Mouse (Mus musculus): ENCODE measurements around the gene Pld3. TPM values are rescaled to one million over a fixed set of nuclear protein-coding genes. Genes with fewer than 3 reads are reported as not detected.

Gene Pld3
- polyA plus RNA-seq, 1 experiment = 19.1 TPM

GRCm38 (mm10) chr7:27532480-27533050, 20.5 kb downstream of the Pld3 start:
- H3K9me3 ChIP-seq (ENCODE audit: control insufficient read depth, low read length) = no peaks in the 10 kb centered on the region
- H3K27me3 ChIP-seq (ENCODE audit: control insufficient read depth) = no peaks in the 10 kb centered on the region
- no peak overlapping the region for H3K4me3 ChIP-seq (replicated peaks)
- peaks cover 91% of the 10 kb centered on the region for H3K36me3 ChIP-seq (ENCODE audit: control insufficient read depth)
- TF ChIP-seq TAL1 (IDR thresholded peaks at IDR 0.05; ENCODE audit: low read length) (no peak), GATA1 (IDR thresholded peaks at IDR 0.05; ENCODE audit: low read length) (no peak)
- peaks cover 72% of the 10 kb centered on the region for H3K4me1 ChIP-seq (ENCODE audit: control insufficient read depth)

- Histone ChIP-seq H3K27me3 (ENCODE audit: control insufficient read depth) (no peaks in the 10 kb centered on the region), H3K4me1 (ENCODE audit: control insufficient read depth) (peaks cover 72% of the 10 kb centered on the region), H3K9me3 (ENCODE audit: control insufficient read depth, low read length) (no peaks in the 10 kb centered on the region), H3K36me3 (ENCODE audit: control insufficient read depth) (peaks cover 83% of the 10 kb centered on the region), H3K4me3 (replicated peaks) (no peak overlapping the region)
- TF ChIP-seq TAL1 (IDR thresholded peaks at IDR 0.05; ENCODE audit: low read length) = no peak
Measured at GRCm38 (mm10) chr7:27531707-27532106, 21.3 kb downstream of the Pld3 start.

DNA sequence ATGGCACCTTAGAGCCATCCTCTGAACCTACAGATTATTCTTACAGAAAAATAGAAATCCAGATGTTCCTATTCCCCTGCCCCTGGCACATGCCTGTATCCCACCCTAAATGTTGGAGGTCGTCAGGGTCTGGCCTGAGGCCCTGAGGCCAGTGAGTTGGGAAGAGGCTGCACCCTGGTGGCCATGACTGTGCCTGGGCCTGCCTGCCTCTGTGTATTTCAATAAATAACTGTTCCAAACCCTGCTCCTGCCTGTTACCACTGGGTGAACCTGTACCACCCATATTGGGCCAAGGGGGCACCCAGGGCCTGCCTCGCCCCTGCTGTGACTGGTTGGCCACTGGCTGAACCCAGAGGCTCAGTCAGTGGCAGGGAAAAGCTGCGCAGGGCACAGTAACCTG, 22.1 kb downstream of the Pld3 start:
- Histone ChIP-seq H3K9me3 (ENCODE audit: control insufficient read depth, low read length) (no peaks in the 10 kb centered on the region), H3K4me1 (ENCODE audit: control insufficient read depth) (peaks cover 72% of the 10 kb centered on the region), H3K27me3 (ENCODE audit: control insufficient read depth) (no peaks in the 10 kb centered on the region), H3K36me3 (ENCODE audit: control insufficient read depth) (peaks cover 75% of the 10 kb centered on the region), H3K4me3 (replicated peaks) (no peak overlapping the region)
- TF ChIP-seq GATA1 (IDR thresholded peaks at IDR 0.05; ENCODE audit: low read length) (no peak), TAL1 (IDR thresholded peaks at IDR 0.05; ENCODE audit: low read length) (no peak)

- no peak overlapping the region for H3K4me3 ChIP-seq (replicated peaks)
- H3K9me3 ChIP-seq (ENCODE audit: control insufficient read depth, low read length) = no peaks in the 10 kb centered on the region
- H3K36me3 ChIP-seq (ENCODE audit: control insufficient read depth) = peaks cover 56% of the 10 kb centered on the region
- H3K27me3 ChIP-seq (ENCODE audit: control insufficient read depth) = no peaks in the 10 kb centered on the region
- H3K4me1 ChIP-seq (ENCODE audit: control insufficient read depth) = peaks cover 70% of the 10 kb centered on the region
- TF ChIP-seq GATA1 (IDR thresholded peaks at IDR 0.05; ENCODE audit: low read length) = no peak
- no peak for TF ChIP-seq TAL1 (IDR thresholded peaks at IDR 0.05; ENCODE audit: low read length)
Measured at GRCm38 (mm10) chr7:27529070-27529469, 23.9 kb downstream of the Pld3 start.

- peak overlapping the region; percentile 58 for H3K4me3 ChIP-seq (replicated peaks)
- no peaks in the 10 kb centered on the region for H3K27me3 ChIP-seq (ENCODE audit: control insufficient read depth)
Measured at GRCm38 (mm10) chr7:27526039-27526827, 26.8 kb downstream of the Pld3 start.

GRCm38 (mm10) chr7:27523805-27524204, 29.2 kb downstream of the Pld3 start:
- peaks cover 12% of the 10 kb centered on the region for H3K9me3 ChIP-seq (ENCODE audit: control insufficient read depth, low read length)
- H3K27me3 ChIP-seq (ENCODE audit: control insufficient read depth) = no peaks in the 10 kb centered on the region
- peaks cover 48% of the 10 kb centered on the region for H3K4me1 ChIP-seq (ENCODE audit: control insufficient read depth)
- TF ChIP-seq GATA1 (IDR thresholded peaks at IDR 0.05; ENCODE audit: low read length) (no peak), TAL1 (IDR thresholded peaks at IDR 0.05; ENCODE audit: low read length) (no peak)
- H3K4me3 ChIP-seq (replicated peaks) = no peak overlapping the region
- peaks cover 12% of the 10 kb centered on the region for H3K36me3 ChIP-seq (ENCODE audit: control insufficient read depth)

More at GRCm38 (mm10) chr7:27526039-27526827, 26.8 kb downstream of the Pld3 start:
- peaks cover 30% of the 10 kb centered on the region for H3K36me3 ChIP-seq (ENCODE audit: control insufficient read depth)
- TF ChIP-seq GATA1 (IDR thresholded peaks at IDR 0.05; ENCODE audit: low read length) (peak; percentile 84), TAL1 (IDR thresholded peaks at IDR 0.05; ENCODE audit: low read length) (no peak)
- peaks cover 55% of the 10 kb centered on the region for H3K4me1 ChIP-seq (ENCODE audit: control insufficient read depth)
- H3K9me3 ChIP-seq (ENCODE audit: control insufficient read depth, low read length) = no peaks in the 10 kb centered on the region

DNA sequence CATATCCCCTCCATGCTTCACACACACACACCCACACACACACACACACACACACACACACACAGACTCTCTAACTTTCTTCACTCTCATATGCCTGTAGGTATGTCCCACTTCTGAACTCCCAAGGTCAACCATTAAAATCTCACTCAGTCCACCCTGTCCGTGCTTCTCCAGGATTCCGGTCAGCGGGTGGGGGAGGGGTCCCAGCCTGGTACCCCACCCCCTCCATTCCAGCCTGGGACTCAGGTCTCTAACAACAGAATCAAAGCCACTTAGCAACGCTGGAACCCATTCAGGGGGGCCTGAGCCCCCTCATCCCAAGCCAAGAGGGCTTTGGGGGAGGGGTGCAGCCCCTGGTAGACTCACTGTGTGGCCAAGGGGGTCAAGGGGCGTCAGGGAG, 30.1 kb downstream of the Pld3 start, which contains the start of gene Hipk4:
Gene Hipk4 (plus strand): TSS at position 301 of the 400 bp plus-strand sequence.
- Histone ChIP-seq H3K4me1 (ENCODE audit: control insufficient read depth) (peaks cover 47% of the 10 kb centered on the region), H3K4me3 (replicated peaks) (no peak within 1 kb of the TSS), H3K36me3 (ENCODE audit: control insufficient read depth) (peaks cover 6% of the 10 kb centered on the region), H3K27me3 (ENCODE audit: control insufficient read depth) (no peaks in the 10 kb centered on the region), H3K9me3 (ENCODE audit: control insufficient read depth, low read length) (peaks cover 12% of the 10 kb centered on the region)
- no peak for TF ChIP-seq GATA1 (IDR thresholded peaks at IDR 0.05; ENCODE audit: low read length)
- no peak for TF ChIP-seq TAL1 (IDR thresholded peaks at IDR 0.05; ENCODE audit: low read length)

DNA sequence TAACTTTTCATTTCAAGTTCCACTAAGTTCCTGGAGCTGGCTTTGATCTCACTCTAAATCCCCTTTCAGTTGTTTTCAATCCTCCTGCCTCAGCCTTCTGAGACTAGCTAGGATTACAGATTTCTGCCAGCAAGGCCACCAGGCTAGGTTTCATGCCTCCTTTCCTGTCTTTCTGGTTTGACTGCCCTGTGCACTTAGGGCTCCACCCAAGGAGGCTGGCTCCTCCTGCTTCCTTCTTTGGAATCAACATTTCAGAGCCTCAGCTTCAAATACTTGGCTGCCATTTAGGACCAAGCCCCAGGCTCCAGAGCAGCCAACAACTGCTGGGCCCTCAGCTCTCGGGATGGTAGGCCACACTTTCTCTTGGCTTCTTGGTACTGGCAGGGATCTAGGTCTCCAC, 32.4 kb downstream of the Pld3 start:
- Histone ChIP-seq H3K27me3 (ENCODE audit: control insufficient read depth) (no peaks in the 10 kb centered on the region), H3K4me3 (replicated peaks) (no peak overlapping the region), H3K36me3 (ENCODE audit: control insufficient read depth) (peaks cover 6% of the 10 kb centered on the region), H3K9me3 (ENCODE audit: control insufficient read depth, low read length) (peaks cover 12% of the 10 kb centered on the region), H3K4me1 (ENCODE audit: control insufficient read depth) (peaks cover 27% of the 10 kb centered on the region)
- TF ChIP-seq GATA1 (IDR thresholded peaks at IDR 0.05; ENCODE audit: low read length) (no peak), TAL1 (IDR thresholded peaks at IDR 0.05; ENCODE audit: low read length) (no peak)

- Histone ChIP-seq H3K4me1 (ENCODE audit: control insufficient read depth) (peaks cover 25% of the 10 kb centered on the region), H3K27me3 (ENCODE audit: control insufficient read depth) (no peaks in the 10 kb centered on the region), H3K36me3 (ENCODE audit: control insufficient read depth) (peaks cover 6% of the 10 kb centered on the region), H3K4me3 (replicated peaks) (no peak overlapping the region), H3K9me3 (ENCODE audit: control insufficient read depth, low read length) (peaks cover 12% of the 10 kb centered on the region)
- no peak for TF ChIP-seq GATA1 (IDR thresholded peaks at IDR 0.05; ENCODE audit: low read length)
Measured at GRCm38 (mm10) chr7:27520104-27520503, 32.9 kb downstream of the Pld3 start.

Measured in erythroblast, embryonic 14.5 days (primary cell).